Mouse (Mus musculus) lung, postnatal 0 days (tissue): ENCODE results near the gene Zfpm1.

ENCODE experiments used
- CTCF ChIP-seq: IDR thresholded peaks from 2 replicates; pipeline ENCODE4 v1.5.1; 2016; ENCODE audit warnings: antibody characterized with exemption, mild to moderate bottlenecking
- EP300 ChIP-seq: IDR thresholded peaks from 2 replicates; pipeline ENCODE4 v1.6.1; 2016; ENCODE audit warnings: antibody characterized with exemption, mild to moderate bottlenecking, control low read depth

DNA sequence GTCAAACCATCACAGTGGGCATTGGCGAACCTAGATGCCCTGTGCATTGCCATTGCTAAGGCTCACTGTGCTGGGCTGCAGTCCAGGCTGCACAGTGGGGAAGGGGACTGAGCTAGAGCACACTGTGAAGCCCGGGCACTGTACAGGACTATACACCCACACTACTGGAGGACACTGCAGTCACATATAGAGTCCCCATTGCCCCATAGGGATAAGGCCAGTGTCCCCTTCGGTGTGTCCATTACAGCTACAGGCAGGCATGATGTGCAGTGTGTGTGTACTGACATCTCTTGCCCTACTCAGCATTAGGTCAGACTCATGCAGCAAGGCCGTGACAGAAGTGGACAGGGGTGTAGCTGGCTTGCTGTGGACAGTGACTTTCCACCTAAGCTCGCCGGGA is 59.8 kb downstream of the Zfpm1 start:
- TF ChIP-seq CTCF = no peak
- TF ChIP-seq EP300 = no peak
